Mouse (Mus musculus) intestine, postnatal 0 days (tissue): Measurements from ENCODE around the gene Rspo1. TPM values are rescaled to one million over a fixed set of nuclear protein-coding genes. Genes with fewer than 3 reads are reported as not detected.

Experiments used
- ATAC-seq: fragments of 200-750 bp; cut with Nextera tagmentation; 2 replicates; pipeline ENCODE4 v1.8.0; 2017; ENCODE audit warnings: mild to moderate bottlenecking, moderate TSS enrichment, moderate library complexity
- H3K27ac ChIP-seq: fragments of 300-500 bp; sonication (generic); 2 replicates; pipeline ENCODE4 v1.5.1; 2014; ENCODE audit warnings: mild to moderate bottlenecking, low read depth, low read length, moderate library complexity
- H3K27me3 ChIP-seq: fragments of 300-500 bp; sonication (generic); replicated peaks from 2 replicates; pipeline ENCODE4 v1.6.1; 2014; ENCODE audit warnings: low read length, mixed read lengths; ENCODE audit not compliant: control insufficient read depth, insufficient read depth
- H3K36me3 ChIP-seq: fragments of 300-500 bp; sonication (generic); 2 replicates; pipeline ENCODE4 v1.6.1; 2014; ENCODE audit warnings: mild to moderate bottlenecking, moderate library complexity; ENCODE audit not compliant: control insufficient read depth, insufficient read depth
- H3K4me1 ChIP-seq: fragments of 300-500 bp; sonication (generic); replicated peaks from 2 replicates; pipeline ENCODE4 v1.6.1; 2014; ENCODE audit warnings: antibody characterized with exemption, low read length, mixed read lengths; ENCODE audit not compliant: control insufficient read depth, insufficient read depth
- H3K4me2 ChIP-seq: fragments of 300-500 bp; sonication (generic); replicated peaks from 2 replicates; pipeline ENCODE4 v1.6.1; 2014; ENCODE audit warnings: low read depth, mild to moderate bottlenecking, moderate library complexity
- H3K4me3 ChIP-seq: fragments of 300-500 bp; sonication (generic); 2 replicates; pipeline ENCODE4 v1.5.1; 2014; ENCODE audit warnings: low read depth, low read length
- H3K9ac ChIP-seq: fragments of 300-500 bp; sonication (generic); 2 replicates; pipeline ENCODE4 v1.6.1; 2014; ENCODE audit warnings: mild to moderate bottlenecking, low read depth, low read length
- H3K9me3 ChIP-seq: fragments of 300-500 bp; sonication (generic); 2 replicates; pipeline ENCODE4 v1.6.1; 2016; ENCODE audit warnings: mixed run types; ENCODE audit not compliant: control insufficient read depth
- CTCF ChIP-seq: sonication (generic); IDR thresholded peaks from 2 replicates; pipeline ENCODE4 v1.5.1; 2016; ENCODE audit warnings: low read depth, mild to moderate bottlenecking, control low read depth, antibody characterized with exemption, moderate library complexity
- WGBS: fragments of 180-500 bp; shearing (Covaris S2); extraction: QIAGEN DNeasy Blood & Tissue Kit; methylation state at CpG from one replicate; pipeline ENCODE4 v1.1.7; 2014; 5-methylcytosine and 5-hydroxymethylcytosine counted together
- polyA plus RNA-seq: library from polyadenylated mRNA; unstranded; fragments of >200 nt; fragmentation: Nextera tagmentation; extraction: Ambion mirVana; gene quantifications from 2 replicates; pipeline ENCODE4 v1.2.1, GENCODE M21; 2015

Rspo1 gene
- polyA plus RNA-seq, 1 experiment from 2014 or later, result 5.7 TPM

- H3K27ac ChIP-seq, result no peak overlapping the region
- WGBS, result 55% methylated on average over 11 of the region's 11 CpGs
- no peak overlapping the region for H3K4me2 ChIP-seq
- H3K27me3 ChIP-seq, result no peaks in the 10 kb centered on the region
- H3K9me3 ChIP-seq, result no peaks in the 10 kb centered on the region
- no peaks in the 10 kb centered on the region for H3K4me1 ChIP-seq
- no peak overlapping the region for H3K4me3 ChIP-seq
- no peak for ATAC-seq
- H3K9ac ChIP-seq, result no peak overlapping the region
- H3K36me3 ChIP-seq, result no peaks in the 10 kb centered on the region
- TF ChIP-seq CTCF, result no peak
Measured at GRCm38 (mm10) chr4:124959062-124959461, 27.2 kb upstream of the Rspo1 start.

DNA sequence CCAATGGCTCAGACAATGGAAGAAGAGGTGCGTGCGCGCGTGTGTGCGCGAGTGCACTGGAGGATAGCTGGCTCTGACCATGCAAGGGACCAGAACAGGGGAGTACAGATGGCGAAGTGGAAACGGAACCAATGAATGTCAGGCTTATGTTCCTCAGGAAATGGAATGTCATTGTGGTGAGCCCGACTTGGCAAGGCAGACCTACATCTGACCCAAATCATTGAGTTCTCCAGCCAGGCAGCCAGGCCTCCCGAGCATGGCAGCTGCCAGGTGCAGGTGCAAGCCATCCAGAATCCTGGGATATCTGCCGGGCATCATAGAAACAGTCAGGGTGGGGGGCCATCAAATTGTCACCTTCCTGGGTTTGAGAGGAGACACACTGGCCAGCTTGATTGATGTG is 25.3 kb upstream of the Rspo1 start:
- TF ChIP-seq CTCF, result no peak
- no peaks in the 10 kb centered on the region for H3K27me3 ChIP-seq
- no peaks in the 10 kb centered on the region for H3K9me3 ChIP-seq
- H3K27ac ChIP-seq, result no peak overlapping the region
- no peak overlapping the region for H3K9ac ChIP-seq
- H3K4me3 ChIP-seq, result no peak overlapping the region
- H3K36me3 ChIP-seq, result no peaks in the 10 kb centered on the region
- no peak for ATAC-seq
- H3K4me2 ChIP-seq, result no peak overlapping the region
- WGBS, result 84% methylated on average over 11 of the region's 11 CpGs
- H3K4me1 ChIP-seq, result no peaks in the 10 kb centered on the region

GRCm38 (mm10) chr4:124962576-124962975 is 23.7 kb upstream of the Rspo1 start:
- WGBS, result 41% methylated on average over 11 of the region's 11 CpGs

DNA sequence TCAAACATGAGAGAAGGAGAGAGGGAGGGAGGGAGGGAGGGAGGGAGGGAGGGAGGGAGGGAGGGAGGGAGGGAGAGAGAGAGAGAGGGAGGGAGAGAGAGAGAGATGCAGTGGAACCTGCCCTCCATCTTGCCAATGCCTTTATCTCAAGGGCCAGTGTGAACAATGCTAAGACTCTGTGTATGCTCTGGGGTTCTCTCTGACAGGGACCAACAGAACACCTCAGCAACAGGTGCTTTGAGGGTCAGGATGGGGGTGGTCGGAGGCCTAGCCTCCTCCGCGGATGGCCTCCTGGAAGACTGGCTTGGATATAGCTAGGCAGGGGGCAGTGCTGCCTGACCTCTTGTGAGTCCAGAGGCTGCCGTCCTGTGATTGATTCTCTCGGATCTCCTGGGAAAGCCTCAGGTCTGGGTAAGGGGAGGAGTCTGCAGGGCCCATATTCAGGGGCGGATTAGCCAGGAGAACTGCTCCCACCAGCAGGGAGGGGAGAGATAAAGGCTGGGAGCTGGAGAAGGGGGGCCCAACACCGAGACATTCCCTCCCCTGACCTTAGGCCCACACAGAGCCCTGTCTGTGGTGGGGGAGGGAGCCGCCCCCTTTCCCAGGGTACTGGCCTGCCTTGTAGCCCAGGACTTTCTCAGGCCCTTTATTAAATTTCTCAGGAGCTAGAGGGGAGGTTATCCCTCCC is 21.2 kb upstream of the Rspo1 start:
- ATAC-seq, result no peak
- no peak for TF ChIP-seq CTCF

More at GRCm38 (mm10) chr4:124962576-124962975, 23.7 kb upstream of the Rspo1 start:
- Histone ChIP-seq H3K27ac (no peak overlapping the region), H3K9me3 (no peaks in the 10 kb centered on the region), H3K4me1 (no peaks in the 10 kb centered on the region), H3K27me3 (no peaks in the 10 kb centered on the region), H3K9ac (no peak overlapping the region), H3K4me2 (no peak overlapping the region), H3K4me3 (no peak overlapping the region), H3K36me3 (no peaks in the 10 kb centered on the region)
- TF ChIP-seq CTCF, result no peak
- no peak for ATAC-seq

GRCm38 (mm10) chr4:124968711-124969110 is 17.5 kb upstream of the Rspo1 start:
- no peak for ATAC-seq
- TF ChIP-seq CTCF, result no peak
- Histone ChIP-seq H3K27ac (no peak overlapping the region), H3K9ac (no peak overlapping the region), H3K4me1 (no peaks in the 10 kb centered on the region), H3K4me3 (no peak overlapping the region), H3K36me3 (no peaks in the 10 kb centered on the region), H3K27me3 (no peaks in the 10 kb centered on the region), H3K9me3 (no peaks in the 10 kb centered on the region), H3K4me2 (no peak overlapping the region)
- 74% methylated on average over 6 of the region's 6 CpGs for WGBS

More for the DNA sequence above, 21.2 kb upstream of the Rspo1 start:
- H3K4me2 ChIP-seq, result no peak overlapping the region
- no peaks in the 10 kb centered on the region for H3K36me3 ChIP-seq
- no peak overlapping the region for H3K9ac ChIP-seq
- H3K4me3 ChIP-seq, result no peak overlapping the region
- no peaks in the 10 kb centered on the region for H3K4me1 ChIP-seq
- no peaks in the 10 kb centered on the region for H3K27me3 ChIP-seq
- H3K27ac ChIP-seq, result no peak overlapping the region
- WGBS, result 18% methylated on average over 8 of the region's 8 CpGs
- no peaks in the 10 kb centered on the region for H3K9me3 ChIP-seq

GRCm38 (mm10) chr4:124969219-124969848 is 16.9 kb upstream of the Rspo1 start:
- Histone ChIP-seq H3K27me3 (no peaks in the 10 kb centered on the region), H3K9ac (no peak overlapping the region), H3K4me1 (no peaks in the 10 kb centered on the region), H3K4me3 (no peak overlapping the region), H3K36me3 (no peaks in the 10 kb centered on the region), H3K4me2 (no peak overlapping the region), H3K9me3 (no peaks in the 10 kb centered on the region), H3K27ac (no peak overlapping the region)
- WGBS, result 79% methylated on average over 7 of the region's 7 CpGs
- no peak for TF ChIP-seq CTCF
- ATAC-seq, result no peak
